In genomic region chr17:70462231-70462630, GRCm38 (mm10) we compare ENCODE assay signal across 15 mouse cellular contexts.
"Had no signal": no experiment of that assay in that cellular context is flagged by ENCODE, and none has a peak within 500 bp of the region (broad histone marks: within the 10 kb centered on the region; RNA-seq: fewer than 3 reads in every experiment).

No protein-coding gene starts in this region.

- H3K36me3 ChIP-seq: limb, embryonic 15.5 days; liver, embryonic 12.5 days; midbrain, embryonic 15.5 days; neural tube, embryonic 12.5 days had no signal

- H3K27me3 ChIP-seq: limb, embryonic 15.5 days; liver, embryonic 12.5 days; midbrain, embryonic 15.5 days; neural tube, embryonic 12.5 days had no signal

- H3K4me2 ChIP-seq: limb, embryonic 15.5 days; liver, embryonic 12.5 days; lung, embryonic 14.5 days; midbrain, embryonic 11.5 days; midbrain, embryonic 15.5 days; neural tube, embryonic 12.5 days had no signal

- H3K4me1 ChIP-seq: limb, embryonic 15.5 days; liver, embryonic 12.5 days; midbrain, embryonic 15.5 days; neural tube, embryonic 12.5 days had no signal

- H3K27ac ChIP-seq: limb, embryonic 15.5 days; liver, embryonic 12.5 days; midbrain, embryonic 15.5 days; neural tube, embryonic 12.5 days had no signal

- H3K9me3 ChIP-seq: limb, embryonic 15.5 days; liver, embryonic 12.5 days; midbrain, embryonic 15.5 days; neural tube, embryonic 12.5 days had no signal

- DNase-seq: kidney, postnatal 14 days; layer of hippocampus, postnatal 36 days; lung, embryonic 14.5 days; lung, postnatal 10 days; lung, postnatal 4 days; retina, postnatal 1 day; right cerebral cortex, postnatal 4 days; spleen, adult 18-20 months; thymus, adult 18-20 months; thymus, postnatal 25 days had no signal

- H3K9ac ChIP-seq: limb, embryonic 15.5 days; liver, embryonic 12.5 days; lung, embryonic 14.5 days; midbrain, embryonic 15.5 days; neural tube, embryonic 12.5 days had no signal

- H3K4me3 ChIP-seq: limb, embryonic 15.5 days; liver, embryonic 12.5 days; midbrain, embryonic 15.5 days; neural tube, embryonic 12.5 days had no signal
